ENCODE assay signal across 8 mouse cellular contexts in genomic region chrX:95967847-95968593, GRCm38 (mm10). TPM values are rescaled to one million over a fixed set of nuclear protein-coding genes. Genes with fewer than 3 reads are reported as not detected.
DNase-seq lines count a peak whose midpoint lies in the region; ATAC-seq and TF ChIP-seq lines count a peak whose summit lies in the region.

No protein-coding gene starts in this region.

- peaks cover 16% of the 10 kb centered on the region for H3K27me3 ChIP-seq in Patski
- no peaks in the 10 kb centered on the region for H3K27me3 ChIP-seq in heart, embryonic 14.5 days (ENCODE audit: control insufficient read depth, insufficient read depth, low read length)
- no peaks in the 10 kb centered on the region for H3K27me3 ChIP-seq in kidney, embryonic 16.5 days (ENCODE audit: insufficient read depth, low read length)
- H3K27me3 ChIP-seq in lung, embryonic 14.5 days (ENCODE audit: insufficient read depth, low read length) = no peaks in the 10 kb centered on the region
- H3K27me3 ChIP-seq in neural tube, embryonic 15.5 days (replicated peaks) = no peaks in the 10 kb centered on the region

- in situ Hi-C loops in Patski (cut with MboI; ENCODE audit: low pct_unique_long_range_greater_than_20kb) = no loop called here

- POLR2A ChIA-PET in Patski (lab: Charles Lee) = interaction anchor here (0.6 kb wide), 1 partner anchor 15 kb away, joined by 4 read pairs; no protein-coding TSS in a partner anchor

- H3K9me3 ChIP-seq in heart, embryonic 14.5 days (ENCODE audit: control insufficient read depth, low read length) = no peaks in the 10 kb centered on the region
- H3K9me3 ChIP-seq in kidney, embryonic 16.5 days (ENCODE audit: low read length) = no peaks in the 10 kb centered on the region
- H3K9me3 ChIP-seq in lung, embryonic 14.5 days (ENCODE audit: low read depth, low read length) = no peaks in the 10 kb centered on the region
- no peaks in the 10 kb centered on the region for H3K9me3 ChIP-seq in neural tube, embryonic 15.5 days (replicated peaks)

- H3K4me1 ChIP-seq in heart, embryonic 14.5 days (ENCODE audit: control insufficient read depth in 2 of 2, insufficient read depth in 2 of 2, low read length in 2 of 2) = no peaks in the 10 kb centered on the region
- no peaks in the 10 kb centered on the region for H3K4me1 ChIP-seq in kidney, embryonic 16.5 days (ENCODE audit: insufficient read depth, low read length)
- no peaks in the 10 kb centered on the region for H3K4me1 ChIP-seq in lung, embryonic 14.5 days (ENCODE audit: insufficient read depth)
- no peaks in the 10 kb centered on the region for H3K4me1 ChIP-seq in neural tube, embryonic 15.5 days

- H3K4me2 ChIP-seq in heart, embryonic 14.5 days (ENCODE audit: low read length) = peak overlapping the region; percentile 68
- H3K4me2 ChIP-seq in kidney, embryonic 16.5 days (replicated peaks; ENCODE audit: low read depth, low read length) = peak overlapping the region; percentile 59
- peak overlapping the region; percentile 60 for H3K4me2 ChIP-seq in lung, embryonic 14.5 days
- peak overlapping the region; percentile 59 for H3K4me2 ChIP-seq in neural tube, embryonic 15.5 days

- H3K36me3 ChIP-seq in heart, embryonic 14.5 days (ENCODE audit: control insufficient read depth, insufficient read depth, low read length) = no peaks in the 10 kb centered on the region
- H3K36me3 ChIP-seq in kidney, embryonic 16.5 days (ENCODE audit: insufficient read depth, low read length) = no peaks in the 10 kb centered on the region
- H3K36me3 ChIP-seq in lung, embryonic 14.5 days (ENCODE audit: insufficient read depth) = no peaks in the 10 kb centered on the region
- no peaks in the 10 kb centered on the region for H3K36me3 ChIP-seq in neural tube, embryonic 15.5 days

- peak; percentile 9 for ATAC-seq in Patski
- peak; percentile 74 for ATAC-seq in heart, embryonic 14.5 days (ENCODE audit: insufficient number of reproducible peaks, insufficient read depth, low FRiP score, low read depth)
- peak; percentile 87 for ATAC-seq in kidney, embryonic 16.5 days (ENCODE audit: low FRiP score, low TSS enrichment)
- peak; percentile 85 for ATAC-seq in lung, embryonic 14.5 days (ENCODE audit: insufficient read depth)
- peak; percentile 88 for ATAC-seq in neural tube, embryonic 15.5 days (ENCODE audit: low FRiP score)

- peak overlapping the region; percentile 28 to 34; a peak in 3 of 4 replicates for H3K27ac ChIP-seq in heart, embryonic 14.5 days (replicated peaks in 1 of 2; ENCODE audit: control insufficient read depth in 1 of 2, insufficient read depth in 1 of 2, low read depth in 2 of 2, low read length in 2 of 2)
- peak overlapping the region; percentile 68 for H3K27ac ChIP-seq in kidney, embryonic 16.5 days (ENCODE audit: low read length)
- peak overlapping the region; percentile 65; the same call in 1 of the 2 replicates for H3K27ac ChIP-seq in lung, embryonic 14.5 days (ENCODE audit: low read depth)
- peak overlapping the region; percentile 80 for H3K27ac ChIP-seq in neural tube, embryonic 15.5 days (replicated peaks)

- H3K4me3 ChIP-seq in heart, embryonic 14.5 days (ENCODE audit: control insufficient read depth in 1 of 2, insufficient read depth in 1 of 2, low read depth in 1 of 2, low read length in 2 of 2) = peak overlapping the region; percentile 43 to 48
- H3K4me3 ChIP-seq in kidney, embryonic 16.5 days (ENCODE audit: low read length) = peak overlapping the region; percentile 49
- H3K4me3 ChIP-seq in lung, embryonic 14.5 days (ENCODE audit: low read depth, low read length) = peak overlapping the region; percentile 38
- peak overlapping the region; percentile 41 for H3K4me3 ChIP-seq in neural tube, embryonic 15.5 days (replicated peaks)

- CTCF ChIA-PET in Patski (lab: Charles Lee) = no interaction called here

- WGBS in heart, embryonic 14.5 days = 20% methylated on average over 27 of the region's 28 CpGs
- 26% methylated on average over 25 of the region's 28 CpGs for WGBS in kidney, embryonic 16.5 days
- WGBS in lung, embryonic 14.5 days = 21% methylated on average over 25 of the region's 28 CpGs
- WGBS in neural tube, embryonic 15.5 days = 22% methylated on average over 27 of the region's 28 CpGs

- no peak for TF ChIP-seq CTCF in Patski (IDR thresholded peaks at IDR 0.05)
- peak; percentile 54 for TF ChIP-seq CTCF in lung, embryonic 14.5 days (IDR thresholded peaks at IDR 0.05; ENCODE audit: low read depth)

- peak overlapping the region; percentile 62; the same call in 1 of the 2 replicates for H3K9ac ChIP-seq in heart, embryonic 14.5 days (ENCODE audit: low read length)
- H3K9ac ChIP-seq in kidney, embryonic 16.5 days (replicated peaks; ENCODE audit: low read length) = peak overlapping the region; percentile 63
- H3K9ac ChIP-seq in lung, embryonic 14.5 days = peak overlapping the region; percentile 49
- H3K9ac ChIP-seq in neural tube, embryonic 15.5 days (replicated peaks) = peak overlapping the region; percentile 43

- peak; percentile 75 to 78 for DNase-seq in B cell, adult 2 months
- no peak for DNase-seq in Patski (ENCODE audit: low read depth, low spot score)
- DNase-seq in embryo, embryonic 10.5 days (ENCODE audit: low spot score) = peak; percentile 91
- DNase-seq in lung, embryonic 14.5 days = peak; percentile 86
- peak; percentile 23 to 41 for DNase-seq in thymus, adult 18-20 months

RNA-seq across cellular contexts. Expression of gene Las1l, which starts 11.3 kb away (rescaled TPM):
- 71.2 TPM for polyA plus RNA-seq in Patski (2021)
- 37.6 and 41.5 TPM in 2 replicates for polyA plus RNA-seq in heart, embryonic 14.5 days (2014; fragmentation: Nextera tagmentation; extraction: Ambion mirVana)
- 72.8 and 74.0 TPM in 2 replicates for polyA plus RNA-seq in kidney, embryonic 16.5 days (2015; fragmentation: Nextera tagmentation; extraction: Ambion mirVana)
- polyA plus RNA-seq in lung, embryonic 14.5 days (2014; fragmentation: Nextera tagmentation; extraction: Ambion mirVana) = 36.8 and 43.6 TPM in 2 replicates
- polyA plus RNA-seq in neural tube, embryonic 15.5 days (2015; fragmentation: Nextera tagmentation; extraction: Ambion mirVana) = 108 and 120 TPM in 2 replicates

Comparison
In these comparisons a context has a peak if more than half of its experiments do, and no peak if none do; other contexts are left out.
1. ATAC-seq: peak in every context shown above with its lines; median percentile 88 in neural tube, embryonic 15.5 days; 87 in kidney, embryonic 16.5 days; 85 in lung, embryonic 14.5 days; 74 in heart, embryonic 14.5 days; 9 in Patski.